Comparison of ENCODE assay signal across 9 mouse cellular contexts in genomic region chr13:92592786-92593635, GRCm38 (mm10). TPM values are rescaled to one million over a fixed set of nuclear protein-coding genes. Genes with fewer than 3 reads are reported as not detected.
DNase-seq lines count a peak whose midpoint lies in the region; ATAC-seq and TF ChIP-seq lines count a peak whose summit lies in the region.
"Had no signal": no experiment of that assay in that cellular context is flagged by ENCODE, and none has a peak within 500 bp of the region (broad histone marks: within the 10 kb centered on the region; RNA-seq: fewer than 3 reads in every experiment).

No protein-coding gene starts in this region.

- peak overlapping the region; percentile 72 for H3K27ac ChIP-seq in forebrain, embryonic 10.5 days
- no peak overlapping the region for H3K27ac ChIP-seq in forebrain, embryonic 12.5 days
- H3K27ac ChIP-seq in forebrain, postnatal 0 days (ENCODE audit: low read depth, low read length) = no peak overlapping the region
- H3K27ac ChIP-seq in intestine, embryonic 14.5 days (ENCODE audit: low read depth) = peak overlapping the region; percentile 81
- peak overlapping the region; percentile 67 for H3K27ac ChIP-seq in stomach, embryonic 15.5 days
- H3K27ac ChIP-seq: limb, embryonic 13.5 days had no signal

- peaks cover 56% of the 10 kb centered on the region for H3K4me1 ChIP-seq in forebrain, embryonic 10.5 days
- H3K4me1 ChIP-seq in forebrain, embryonic 12.5 days = peaks cover 30% of the 10 kb centered on the region
- H3K4me1 ChIP-seq in forebrain, postnatal 0 days (ENCODE audit: insufficient read depth) = 0 out of 2 replicates have a peak, but pooled peaks cover 10% of the 10 kb centered on the region
- H3K4me1 ChIP-seq in intestine, embryonic 14.5 days (replicated peaks; ENCODE audit: control insufficient read depth, insufficient read depth, low read length) = peaks cover 48% of the 10 kb centered on the region
- peaks cover 19% of the 10 kb centered on the region for H3K4me1 ChIP-seq in stomach, embryonic 15.5 days

- H3K9me3 ChIP-seq in forebrain, embryonic 10.5 days = no peaks in the 10 kb centered on the region
- no peaks in the 10 kb centered on the region for H3K9me3 ChIP-seq in forebrain, embryonic 12.5 days
- no peaks in the 10 kb centered on the region for H3K9me3 ChIP-seq in forebrain, postnatal 0 days (ENCODE audit: low read length)
- H3K9me3 ChIP-seq in intestine, embryonic 14.5 days (ENCODE audit: control insufficient read depth, low read length) = no peaks in the 10 kb centered on the region
- H3K9me3 ChIP-seq in stomach, embryonic 15.5 days = no peaks in the 10 kb centered on the region
- H3K9me3 ChIP-seq: limb, embryonic 13.5 days had no signal

- H3K9ac ChIP-seq in forebrain, embryonic 12.5 days = no peak overlapping the region
- no peak overlapping the region for H3K9ac ChIP-seq in forebrain, postnatal 0 days
- no peak overlapping the region for H3K9ac ChIP-seq in intestine, embryonic 14.5 days (ENCODE audit: low read length)
- H3K9ac ChIP-seq in stomach, embryonic 15.5 days = no peak overlapping the region
- H3K9ac ChIP-seq: limb, embryonic 13.5 days had no signal

- no peak overlapping the region for H3ac ChIP-seq in C2C12 (ENCODE audit: control insufficient read depth, insufficient read length, low read depth)

- peak; percentile 35 for DNase-seq in forebrain, embryonic 10.5 days (ENCODE audit: extremely low spot score, low spot score)
- no peak for DNase-seq in forebrain, postnatal 0 days
- DNase-seq in intestine, embryonic 14.5 days (ENCODE audit: low spot score) = peak; percentile 75
- peak; percentile 34 for DNase-seq in lung, postnatal 14 days

- peak overlapping the region; percentile 19; the same call in 1 of the 2 replicates for H3K4me3 ChIP-seq in forebrain, embryonic 10.5 days
- H3K4me3 ChIP-seq in forebrain, embryonic 12.5 days (replicated peaks) = no peak overlapping the region
- H3K4me3 ChIP-seq in C2C12 (ENCODE audit: insufficient read depth, poor library complexity, severe bottlenecking) = no peak overlapping the region
- H3K4me3 ChIP-seq in forebrain, postnatal 0 days (ENCODE audit: low read depth, low read length) = no peak overlapping the region
- no peak overlapping the region for H3K4me3 ChIP-seq in intestine, embryonic 14.5 days (ENCODE audit: low read depth, low read length)
- H3K4me3 ChIP-seq in stomach, embryonic 15.5 days (replicated peaks) = no peak overlapping the region
- H3K4me3 ChIP-seq: limb, embryonic 13.5 days had no signal

- no peak for ATAC-seq in forebrain, embryonic 12.5 days (ENCODE audit: low FRiP score)
- 0 out of 2 replicates have a peak, but pooled peaks have one; percentile 34 for ATAC-seq in forebrain, postnatal 0 days
- ATAC-seq in intestine, embryonic 14.5 days (replicated peaks; ENCODE audit: low FRiP score, low TSS enrichment, low read depth) = peak; percentile 80; the same call in 1 of the 2 replicates
- ATAC-seq in stomach, embryonic 15.5 days (ENCODE audit: insufficient read depth, low FRiP score, low read depth) = peak; percentile 95
- ATAC-seq in cerebellum, adult (ENCODE audit: insufficient number of reproducible peaks, low FRiP score, low TSS enrichment) = no peak

- no peaks in the 10 kb centered on the region for H3K79me3 ChIP-seq in C2C12 (ENCODE audit: low read depth)

- peaks cover 4% of the 10 kb centered on the region for H3K27me3 ChIP-seq in forebrain, embryonic 10.5 days (ENCODE audit: poor library complexity, severe bottlenecking)
- H3K27me3 ChIP-seq in forebrain, embryonic 12.5 days = no peaks in the 10 kb centered on the region
- no peaks in the 10 kb centered on the region for H3K27me3 ChIP-seq in C2C12 (ENCODE audit: control insufficient read depth, insufficient read depth, insufficient read length)
- no peaks in the 10 kb centered on the region for H3K27me3 ChIP-seq in forebrain, postnatal 0 days (ENCODE audit: insufficient read depth, low read length)
- no peaks in the 10 kb centered on the region for H3K27me3 ChIP-seq in intestine, embryonic 14.5 days (replicated peaks; ENCODE audit: control insufficient read depth, insufficient read depth, low read length)
- no peaks in the 10 kb centered on the region for H3K27me3 ChIP-seq in stomach, embryonic 15.5 days (replicated peaks)
- H3K27me3 ChIP-seq: limb, embryonic 13.5 days had no signal

- no peak for TF ChIP-seq CTCF in C2C12 (IDR thresholded peaks at IDR 0.05; ENCODE audit: control insufficient read depth, insufficient read depth, insufficient read length)
- TF ChIP-seq CTCF in forebrain, postnatal 0 days (IDR thresholded peaks at IDR 0.05; ENCODE audit: low read depth) = no peak

- no peak overlapping the region for H3K4me2 ChIP-seq in forebrain, embryonic 12.5 days
- no peak overlapping the region for H3K4me2 ChIP-seq in forebrain, postnatal 0 days (ENCODE audit: low read depth)
- peak overlapping the region; percentile 18; the same call in 1 of the 2 replicates for H3K4me2 ChIP-seq in intestine, embryonic 14.5 days (ENCODE audit: low read length)
- H3K4me2 ChIP-seq in stomach, embryonic 15.5 days = peak overlapping the region; percentile 3; the same call in 1 of the 2 replicates
- H3K4me2 ChIP-seq: limb, embryonic 13.5 days had no signal

- no peaks in the 10 kb centered on the region for H3K79me2 ChIP-seq in C2C12 (ENCODE audit: control insufficient read depth, insufficient read depth)

- WGBS in forebrain, embryonic 10.5 days = 41% methylated on average over 12 of the region's 12 CpGs
- WGBS in forebrain, embryonic 12.5 days = 21% methylated on average over 12 of the region's 12 CpGs
- WGBS in forebrain, postnatal 0 days = 24% methylated on average over 12 of the region's 12 CpGs
- WGBS in intestine, embryonic 14.5 days = 14% methylated on average over 12 of the region's 12 CpGs
- WGBS in stomach, embryonic 15.5 days = 22% methylated on average over 12 of the region's 12 CpGs

- no peaks in the 10 kb centered on the region for H3K36me3 ChIP-seq in forebrain, embryonic 10.5 days (replicated peaks)
- H3K36me3 ChIP-seq in forebrain, embryonic 12.5 days (replicated peaks) = no peaks in the 10 kb centered on the region
- H3K36me3 ChIP-seq in C2C12 (ENCODE audit: control insufficient read depth, insufficient read depth) = no peaks in the 10 kb centered on the region
- no peaks in the 10 kb centered on the region for H3K36me3 ChIP-seq in forebrain, postnatal 0 days (ENCODE audit: insufficient read depth)
- no peaks in the 10 kb centered on the region for H3K36me3 ChIP-seq in intestine, embryonic 14.5 days (ENCODE audit: control insufficient read depth, insufficient read depth, low read length)
- no peaks in the 10 kb centered on the region for H3K36me3 ChIP-seq in stomach, embryonic 15.5 days
- H3K36me3 ChIP-seq: limb, embryonic 13.5 days had no signal

TF ChIP-seq in C2C12, 6 proteins besides CTCF, POLR2A, EP300 and RAD21:
- TF ChIP-seq MAX (IDR thresholded peaks at IDR 0.05) = no peak
- TF ChIP-seq MYOD1 (IDR thresholded peaks at IDR 0.05; ENCODE audit: control insufficient read depth, insufficient read length, low read depth) = peak; percentile 14

RNA-seq across cellular contexts. Expression of gene Spz1, which starts 17.0 kb away (rescaled TPM):
- polyA plus RNA-seq in forebrain, embryonic 10.5 days (2016; fragmentation: Nextera tagmentation; extraction: Ambion mirVana) = not detected in 2 replicates
- polyA plus RNA-seq in forebrain, embryonic 12.5 days (2016; fragmentation: Nextera tagmentation; extraction: Ambion mirVana) = not detected in 2 replicates
- polyA plus RNA-seq in C2C12 (2012; fragmentation: generic; extraction: Trizol) = 0.06 TPM
- not detected in 2 replicates for total RNA-seq in forebrain, postnatal 0 days (2014; rRNA removed)
- polyA plus RNA-seq in forebrain, postnatal 0 days (2015; fragmentation: Nextera tagmentation; extraction: Ambion mirVana) = not detected in 2 replicates
- not detected in 2 replicates for polyA plus RNA-seq in intestine, embryonic 14.5 days (2014; fragmentation: Nextera tagmentation; extraction: Ambion mirVana)
- not detected in 2 replicates for polyA plus RNA-seq in stomach, embryonic 15.5 days (2015; fragmentation: Nextera tagmentation; extraction: Ambion mirVana)
- polyA plus RNA-seq: limb, embryonic 13.5 days had no signal

RNA-seq across cellular contexts. Expression of gene Serinc5, which starts 17.9 kb away (rescaled TPM):
- 8.2 and 8.9 TPM in 2 replicates for polyA plus RNA-seq in forebrain, embryonic 10.5 days (2016; fragmentation: Nextera tagmentation; extraction: Ambion mirVana)
- polyA plus RNA-seq in forebrain, embryonic 12.5 days (2016; fragmentation: Nextera tagmentation; extraction: Ambion mirVana) = 9.5 and 10.0 TPM in 2 replicates
- polyA plus RNA-seq in C2C12 (2012; fragmentation: generic; extraction: Trizol) = 2.8 TPM
- 31.1 and 41.7 TPM in 2 replicates for total RNA-seq in forebrain, postnatal 0 days (2014; rRNA removed)
- polyA plus RNA-seq in forebrain, postnatal 0 days (2015; fragmentation: Nextera tagmentation; extraction: Ambion mirVana) = 9.0 and 11.5 TPM in 2 replicates
- polyA plus RNA-seq in intestine, embryonic 14.5 days (2014; fragmentation: Nextera tagmentation; extraction: Ambion mirVana) = 24.9 and 27.3 TPM in 2 replicates
- polyA plus RNA-seq in stomach, embryonic 15.5 days (2015; fragmentation: Nextera tagmentation; extraction: Ambion mirVana) = 20.4 and 21.9 TPM in 2 replicates

Comparison
In these comparisons a context has a peak if more than half of its experiments do, and no peak if none do; other contexts are left out.
1. H3K27ac ChIP-seq: peak in forebrain, embryonic 10.5 days (single experiment), intestine, embryonic 14.5 days (single experiment) and stomach, embryonic 15.5 days (single experiment); none in forebrain, embryonic 12.5 days (single experiment) and forebrain, postnatal 0 days (single experiment).
2. ATAC-seq: peak in forebrain, postnatal 0 days (single experiment), intestine, embryonic 14.5 days (single experiment) and stomach, embryonic 15.5 days (single experiment); none in forebrain, embryonic 12.5 days (single experiment) and cerebellum, adult (single experiment).
3. H3K4me2 ChIP-seq: peak in intestine, embryonic 14.5 days (single experiment) and stomach, embryonic 15.5 days (single experiment); none in forebrain, embryonic 12.5 days (single experiment) and forebrain, postnatal 0 days (single experiment).